Mouse (Mus musculus): Measurements from ENCODE around the gene Gm27179.
"Not testable (repeated sequence)": the region's sequence is repeated elsewhere in the genome, so short reads cannot be mapped to it uniquely, and the experiment has no call there.

Gene Gm27179

GRCm38 (mm10) chr14:69473941-69474646 is 38.3 kb downstream of the Gm27179 start:
- DNase-seq (ENCODE audit: low spot score in 2 of 2): not testable (repeated sequence)

GRCm38 (mm10) chr14:69473322-69473721 is 39.0 kb downstream of the Gm27179 start:
- DNase-seq (ENCODE audit: low spot score in 2 of 2): not testable (repeated sequence)

- not testable (repeated sequence) for DNase-seq (ENCODE audit: low spot score in 2 of 2)
Observed at GRCm38 (mm10) chr14:69470122-69470708, 42.1 kb downstream of the Gm27179 start.

GRCm38 (mm10) chr14:69467612-69468366 is 44.6 kb downstream of the Gm27179 start:
- DNase-seq (ENCODE audit: low spot score in 2 of 2): not testable (repeated sequence)

- not testable (repeated sequence) for DNase-seq (ENCODE audit: low spot score in 2 of 2)
Observed at GRCm38 (mm10) chr14:69464465-69464864, 47.9 kb downstream of the Gm27179 start.

All from cerebellum, postnatal 4 days (tissue).